Mouse (Mus musculus): ENCODE results near the gene Ankrd33.

DNA sequence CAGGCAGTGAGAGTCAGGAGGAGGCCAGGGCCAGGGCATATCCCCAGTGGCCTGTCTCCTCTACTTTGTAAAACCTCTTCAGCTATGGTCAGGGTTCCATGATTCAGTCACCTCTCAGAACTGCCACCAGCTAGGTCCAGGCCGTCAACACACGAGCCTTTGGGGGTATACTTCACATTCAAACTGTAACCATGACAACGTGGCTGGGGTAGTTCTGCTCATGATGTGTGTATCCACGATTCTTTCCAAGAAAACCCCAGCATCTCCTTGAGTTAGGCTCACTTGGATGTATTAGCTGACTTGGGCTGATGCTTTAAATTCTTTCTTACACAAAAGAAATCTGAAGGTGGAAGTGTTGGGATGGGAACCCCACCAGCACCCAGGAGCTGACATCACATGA is 27.3 kb upstream of the Ankrd33 start:
- TF ChIP-seq CTCF (IDR thresholded peaks at IDR 0.05; ENCODE audit: low read depth, low read length) (no peak), POLR2A (IDR thresholded peaks at IDR 0.05; ENCODE audit: extremely low read depth, insufficient read depth, low read length) (no peak)
